Mouse (Mus musculus) heart, postnatal 25 days (tissue): ENCODE results near the gene Atxn7. TPM values are rescaled to one million over a fixed set of nuclear protein-coding genes. Genes with fewer than 3 reads are reported as not detected.
A peak's percentile ranks its signal among the peaks of the same experiment; 100 is the strongest.
"Not testable (repeated sequence)": the region's sequence is repeated elsewhere in the genome, so short reads cannot be mapped to it uniquely, and the experiment has no call there.

Experiments
- DNase-seq: peaks from one replicate; pipeline ENCODE4 v3.0.0; 2022; ENCODE audit warnings: low spot score
- intact Hi-C: fragments of 180-260 bp; cut with DNase I; formaldehyde crosslinking; loops from one replicate; pipeline ENCODE4 v1.15.1; 2025
- total RNA-seq, 2 experiments: library from RNA; stranded (reverse); gene quantifications; 2 replicates each; pipeline ENCODE4 v1.2.3; 2021

Gene Atxn7
- total RNA-seq, 2 experiments from 2014 or later = 14.7 to 19.0 TPM

DNA sequence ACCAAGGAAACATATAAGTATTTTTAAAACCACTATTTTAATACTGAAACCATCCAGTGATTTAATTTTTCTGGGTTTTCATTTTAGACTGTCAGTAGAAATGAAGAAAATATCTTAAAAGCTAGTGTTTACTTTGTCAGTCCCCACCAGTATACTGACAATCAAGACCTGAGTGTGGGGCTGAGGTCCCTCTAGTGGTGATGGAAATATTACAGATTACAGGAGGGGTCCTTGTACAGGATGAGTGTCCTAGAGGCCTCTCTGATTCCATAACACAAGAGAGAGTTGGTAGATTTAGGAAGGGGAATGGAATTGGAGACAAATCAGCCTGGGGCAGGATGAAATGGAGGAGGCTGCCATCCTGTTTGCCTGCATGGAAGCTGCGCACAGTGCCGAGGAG, 93.1 kb downstream of the Atxn7 start:
- intact Hi-C loops = no loop called here
- DNase-seq = no peak

DNA sequence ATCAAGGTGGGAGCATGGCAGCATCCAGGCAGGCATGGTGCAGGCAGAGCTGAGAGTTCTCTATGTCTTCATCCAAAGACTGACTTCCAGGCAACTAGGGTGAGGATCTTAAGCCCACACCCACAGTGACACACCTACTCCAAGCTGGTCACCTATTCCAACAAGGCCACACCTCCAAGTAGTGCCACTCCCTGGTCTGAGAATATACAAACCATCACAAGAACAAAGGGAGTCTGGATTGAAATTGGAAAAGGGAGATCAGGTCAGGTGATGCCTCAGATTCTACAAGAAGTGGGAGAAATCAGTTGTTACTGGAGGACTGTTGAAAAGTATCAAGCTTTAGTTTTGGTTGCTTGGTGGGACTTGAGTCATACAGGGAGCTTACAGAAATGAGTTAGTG, 98.4 kb downstream of the Atxn7 start:
- intact Hi-C loops = loop anchor here (5.0 kb wide), 1 partner anchor 38 kb away; no protein-coding TSS in a partner anchor
- DNase-seq = not testable (repeated sequence)

DNA sequence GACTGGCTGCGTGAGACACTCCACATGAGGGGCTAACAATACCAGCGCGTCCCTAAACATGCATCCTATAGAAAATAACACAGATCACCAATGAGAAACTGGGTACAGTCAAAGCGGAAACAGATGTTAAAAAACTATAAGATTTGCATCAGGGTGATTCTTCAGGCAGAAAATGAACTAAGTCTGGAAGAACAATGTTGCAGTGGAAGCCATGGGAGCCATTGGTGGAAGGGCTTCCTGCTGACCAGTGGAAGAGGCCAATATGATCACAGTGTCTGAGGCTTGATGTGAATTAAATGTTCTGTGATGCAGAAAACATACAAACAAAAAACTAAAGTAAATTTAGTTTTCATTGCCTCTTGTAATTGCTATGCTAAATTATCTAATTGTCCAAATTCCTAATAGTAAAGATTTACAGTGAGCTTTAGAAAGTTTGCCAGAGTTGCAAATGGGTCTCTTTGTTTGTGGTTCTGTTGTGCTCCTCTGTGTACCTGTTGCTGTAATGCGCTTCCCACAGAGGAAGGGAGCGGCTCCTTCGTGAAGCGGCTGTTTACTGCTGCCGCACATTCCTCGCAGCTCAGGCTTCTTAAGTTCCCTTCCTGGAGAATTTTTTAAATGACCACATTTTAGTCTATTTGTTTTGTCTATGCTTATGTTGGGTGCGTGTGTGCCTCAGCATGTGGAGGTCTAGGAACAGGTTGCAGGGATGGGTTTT, 101.4 kb downstream of the Atxn7 start:
- DNase-seq = no peak
- intact Hi-C loops = no loop called here

DNA sequence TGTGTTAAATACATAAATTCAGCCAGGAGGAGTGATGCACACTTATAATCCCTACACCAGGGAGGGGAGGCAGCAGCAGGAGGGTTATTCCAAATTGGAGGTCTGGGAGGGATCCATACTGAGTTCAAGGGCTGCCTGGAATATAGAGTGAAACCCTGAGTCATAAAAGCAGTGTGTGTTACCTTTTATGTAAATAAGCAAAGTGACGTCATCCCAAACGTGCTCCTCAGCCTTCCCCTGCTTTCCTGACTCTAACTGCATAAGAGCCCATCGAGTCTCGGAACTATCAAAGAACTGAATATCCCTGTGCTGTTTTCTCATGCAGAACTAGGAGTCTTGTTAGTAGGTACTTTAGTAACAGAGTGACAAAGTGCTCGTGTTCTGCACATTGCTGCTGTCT, 102.1 kb downstream of the Atxn7 start:
- intact Hi-C loops = no loop called here
- no peak for DNase-seq

DNA sequence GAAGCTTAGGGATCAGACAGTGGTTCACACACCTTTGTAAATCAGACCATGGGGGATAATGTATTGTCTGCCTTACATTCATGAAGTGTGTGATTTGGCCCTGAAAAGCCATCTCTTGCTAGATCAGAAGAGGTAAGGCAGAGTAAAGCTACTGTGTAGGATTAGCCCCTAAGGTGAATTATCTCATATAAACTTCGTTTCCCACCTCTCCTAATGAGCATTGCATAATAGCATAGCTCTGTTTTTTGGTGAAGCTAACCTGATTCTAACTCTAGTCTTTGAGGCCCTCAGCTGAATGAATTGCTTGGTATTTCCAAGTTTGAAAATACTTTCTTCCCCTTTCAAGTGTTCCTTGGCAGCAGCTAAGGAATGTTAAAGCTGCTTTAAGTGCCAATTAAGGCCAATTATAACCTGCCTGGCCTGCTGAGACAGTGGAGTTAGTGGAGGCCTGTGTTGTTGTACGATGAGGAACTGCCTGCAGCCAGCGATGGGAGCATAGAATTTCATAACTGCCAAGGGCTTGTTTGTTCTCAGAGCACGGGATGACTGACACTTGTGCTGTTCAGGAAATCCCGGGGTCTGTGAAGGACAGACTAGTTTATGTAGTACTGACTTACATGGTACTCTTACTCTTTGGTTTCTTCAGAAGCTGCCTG, 103.4 kb downstream of the Atxn7 start:
- no peak for DNase-seq
- intact Hi-C loops = no loop called here

DNA sequence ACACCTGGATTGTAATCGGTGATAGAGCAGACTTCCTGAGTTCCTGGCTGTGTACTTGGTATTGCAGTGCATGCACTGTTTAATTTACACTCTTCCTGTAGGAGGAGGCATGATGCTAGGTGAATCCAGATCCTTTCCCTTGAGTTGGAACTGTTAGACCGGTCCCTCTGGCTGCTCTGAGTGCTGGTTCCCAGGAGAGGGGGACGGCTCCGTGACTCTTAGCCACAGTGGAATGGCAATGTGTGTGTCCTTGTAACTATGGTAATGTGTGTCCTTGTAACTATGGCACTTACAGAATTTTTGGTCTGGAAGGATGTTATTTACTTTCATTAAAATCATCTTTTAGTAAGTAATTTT, 103.9 kb downstream of the Atxn7 start:
- DNase-seq = no peak

DNA sequence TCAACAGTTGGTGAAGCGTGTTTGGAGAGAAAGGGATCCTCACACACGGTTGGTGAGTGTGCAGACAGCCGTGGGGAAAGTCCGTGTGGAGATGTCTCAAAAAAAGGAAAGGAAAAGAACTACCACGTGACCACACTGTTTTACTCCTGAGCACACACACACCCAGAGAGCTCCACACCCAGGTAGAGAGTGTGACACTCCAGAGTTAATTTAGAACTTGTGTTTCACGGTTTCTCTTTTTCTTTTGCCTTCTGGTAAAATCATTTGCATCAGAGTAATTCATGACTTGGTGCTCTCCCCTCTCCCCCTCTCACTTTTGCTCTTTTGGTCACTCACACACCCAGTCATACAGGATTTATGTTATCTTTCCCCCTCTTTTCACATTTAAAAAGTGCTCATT, 105.0 kb downstream of the Atxn7 start:
- DNase-seq = no peak
- intact Hi-C loops = no loop called here

More for the DNA sequence above, 103.9 kb downstream of the Atxn7 start:
- intact Hi-C loops = no loop called here

DNA sequence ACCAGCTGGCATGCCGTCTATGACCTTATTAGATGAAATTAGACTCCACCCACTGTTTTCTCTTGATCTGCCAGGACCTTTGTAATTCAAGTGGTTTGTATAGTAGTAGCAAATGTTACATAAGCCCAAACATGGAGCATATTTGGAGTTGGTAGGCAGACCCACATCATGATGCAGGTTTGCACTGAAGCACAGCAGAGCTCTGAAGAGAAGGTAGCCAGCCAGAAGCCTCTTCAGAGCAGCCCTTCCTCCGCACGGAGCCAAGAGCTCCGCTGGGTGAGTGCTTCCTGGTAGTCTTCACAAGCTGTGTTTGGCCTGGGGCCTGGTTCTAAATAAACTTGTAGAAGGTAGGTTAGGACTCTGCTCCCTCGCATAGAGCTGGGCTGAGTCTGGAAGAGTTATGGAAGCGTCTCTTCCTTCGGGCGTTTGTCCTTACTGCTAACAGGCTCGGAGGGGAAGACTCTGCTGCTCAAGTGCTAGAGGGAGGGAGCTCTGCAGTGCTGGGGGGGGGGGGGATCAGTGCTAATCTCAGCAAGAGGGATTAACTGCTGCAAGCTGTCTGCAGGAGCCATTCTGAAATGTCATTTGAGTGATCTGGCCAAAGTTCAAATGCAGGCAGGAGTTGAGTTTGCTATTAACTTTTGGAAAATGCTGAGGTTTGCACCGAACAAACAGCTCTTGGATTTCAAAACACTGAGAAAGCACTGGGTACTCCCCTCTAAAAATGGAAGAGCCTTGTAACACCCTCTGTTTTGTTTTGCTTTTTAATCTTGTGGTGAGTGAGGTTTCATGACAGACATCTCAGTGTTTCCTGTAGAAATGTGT, 106.6 kb downstream of the Atxn7 start:
- no peak for DNase-seq
- intact Hi-C loops = no loop called here

DNA sequence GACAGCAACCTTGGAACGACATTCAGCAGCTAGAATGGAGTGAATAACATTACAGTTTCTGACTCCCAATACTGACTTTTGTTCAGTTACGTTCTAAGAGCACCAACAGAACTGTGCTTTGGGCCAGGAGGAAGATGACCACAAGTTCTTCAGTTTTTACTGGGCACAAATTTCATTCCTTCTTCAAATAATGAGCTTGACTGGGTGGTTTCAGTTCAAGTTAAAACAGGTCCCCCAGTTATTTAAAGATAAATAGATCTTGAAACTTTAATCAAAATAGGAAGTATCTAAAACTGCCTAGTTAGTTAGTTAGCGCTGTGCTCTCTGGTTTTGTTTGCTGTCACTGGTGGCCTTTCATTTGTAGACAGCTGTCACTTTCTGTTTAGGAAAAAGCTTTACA, 107.3 kb downstream of the Atxn7 start:
- intact Hi-C loops = no loop called here
- no peak for DNase-seq

DNA sequence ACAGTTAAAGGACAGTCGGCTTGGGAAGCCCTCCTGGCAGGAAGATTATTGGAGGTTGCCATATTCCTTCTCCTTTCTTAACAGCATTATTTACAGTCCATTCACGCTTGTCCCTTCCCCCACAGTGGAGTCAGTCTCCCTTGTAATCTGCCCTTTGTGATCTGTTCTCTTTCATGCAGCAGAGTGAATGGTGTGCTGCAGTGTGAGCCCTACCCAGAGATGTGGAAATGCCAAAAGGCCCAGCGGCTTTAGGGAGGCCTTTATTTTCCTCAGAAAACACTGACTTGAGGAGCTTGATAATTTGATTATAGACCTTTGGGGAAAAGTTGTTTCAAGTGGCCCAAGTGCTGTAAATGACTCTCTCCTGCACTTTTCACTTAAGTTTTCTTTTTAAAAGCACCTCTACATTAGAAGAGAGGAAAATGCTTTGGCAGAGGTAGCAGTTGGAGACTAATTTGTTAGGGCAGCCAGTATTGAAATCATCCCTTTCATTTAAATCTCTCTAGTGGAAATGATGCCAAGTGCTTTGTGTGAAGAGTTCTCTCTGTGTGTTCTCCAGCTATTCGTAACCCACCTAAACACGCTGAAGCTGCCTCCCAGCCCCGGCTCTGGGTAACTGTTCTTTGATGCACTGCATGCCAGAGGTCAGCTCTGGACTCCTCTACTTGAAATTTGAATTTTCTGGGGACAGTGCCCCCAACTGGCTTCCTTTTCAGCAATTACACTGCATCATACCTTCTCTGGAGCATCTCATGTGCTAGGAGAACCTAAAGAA, 109.5 kb downstream of the Atxn7 start:
- intact Hi-C loops = no loop called here
- DNase-seq = no peak

DNA sequence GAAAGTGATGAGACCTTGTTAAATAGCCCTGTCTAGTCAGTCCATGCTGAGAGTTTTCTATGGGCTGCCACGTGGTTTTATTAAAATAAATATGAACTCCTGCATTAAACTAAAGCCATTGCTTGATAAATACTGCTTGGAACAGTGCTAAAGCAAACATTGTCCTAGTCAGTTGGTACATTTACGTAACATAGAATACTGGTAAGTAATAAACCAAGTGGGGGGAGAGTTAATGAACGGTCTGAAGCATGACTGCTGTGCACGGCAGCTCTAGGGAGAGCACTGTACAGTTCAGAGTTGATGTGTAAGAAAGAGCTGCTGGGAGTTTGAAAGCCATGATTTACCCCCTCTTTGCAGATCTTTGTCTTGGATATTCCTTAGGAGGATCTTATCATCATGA, 110.2 kb downstream of the Atxn7 start:
- DNase-seq = no peak
- intact Hi-C loops = no loop called here

DNA sequence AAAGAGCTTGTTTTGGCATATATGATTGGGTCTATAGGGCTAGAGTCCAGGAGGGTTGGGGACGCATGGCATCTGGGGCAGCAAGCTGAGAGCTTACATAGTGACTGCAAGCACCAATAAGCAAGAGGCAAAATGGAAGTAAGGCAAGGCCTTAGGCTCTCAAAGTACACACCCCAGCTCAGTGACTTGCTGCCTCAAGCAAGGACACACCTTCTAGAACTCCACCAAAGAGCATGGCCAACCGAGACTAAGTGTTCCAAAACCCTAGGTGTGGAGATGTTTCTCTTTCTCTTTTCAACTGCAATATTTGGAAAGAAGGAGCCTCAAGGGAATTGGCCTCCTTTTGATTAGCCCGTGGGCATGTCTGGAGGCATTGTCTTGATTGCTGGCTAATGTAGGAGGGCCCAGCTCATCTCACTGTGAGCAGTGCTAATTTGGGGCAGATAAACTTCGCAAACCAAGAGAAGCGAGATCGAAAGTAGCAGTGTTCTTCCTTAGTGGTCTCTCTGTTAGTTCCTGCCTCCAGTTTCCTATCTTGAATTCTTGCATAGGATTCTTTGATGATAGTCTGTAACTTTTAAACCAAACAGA, 119.5 kb downstream of the Atxn7 start:
- intact Hi-C loops = no loop called here
- no peak for DNase-seq

DNA sequence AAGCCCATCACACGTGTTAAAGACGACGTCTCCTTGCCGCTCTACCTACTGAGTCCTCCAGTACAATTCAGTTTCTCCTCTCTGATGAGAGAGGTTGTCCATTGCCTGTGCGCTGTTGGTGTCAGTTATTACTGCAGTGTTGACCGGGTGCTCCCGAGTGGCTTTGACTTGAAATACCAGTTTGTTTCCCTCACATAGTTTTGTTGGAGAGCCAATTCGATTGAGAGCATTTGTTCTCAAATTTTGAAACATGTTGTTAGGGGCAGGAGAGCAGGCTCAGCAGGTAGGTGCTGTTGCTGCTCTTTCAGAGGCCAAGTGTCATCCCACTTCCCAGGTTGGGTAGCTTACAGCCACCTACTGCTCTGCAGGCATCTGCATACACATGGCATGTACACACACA, 122.6 kb downstream of the Atxn7 start:
- intact Hi-C loops = no loop called here

DNA sequence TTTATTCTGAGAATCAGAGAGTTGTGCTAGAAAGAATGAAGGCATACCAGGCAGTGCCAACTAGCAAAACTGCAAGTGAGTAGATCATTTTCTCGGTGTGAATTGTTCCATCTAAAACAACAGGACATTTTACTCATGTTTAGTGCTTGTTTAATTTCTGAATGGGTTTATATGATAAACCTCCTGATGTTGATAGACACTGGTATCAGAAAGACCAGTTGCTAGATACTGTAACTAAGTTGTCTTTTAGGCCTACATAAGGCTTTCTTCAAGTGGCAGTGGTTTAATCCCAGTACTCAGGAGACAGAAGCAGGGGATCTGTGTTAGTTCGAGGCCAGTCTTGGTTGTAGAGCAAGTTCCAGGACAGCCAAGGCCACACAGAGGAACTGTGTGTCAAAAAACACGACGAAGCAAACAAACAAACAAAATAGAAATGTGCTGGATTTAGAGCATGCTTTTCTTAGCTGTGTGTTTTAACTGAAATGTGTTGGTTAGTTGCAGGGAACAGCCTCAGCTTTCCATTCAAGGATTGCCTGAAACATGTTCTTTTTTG, 125.5 kb downstream of the Atxn7 start:
- no peak for DNase-seq
- intact Hi-C loops = no loop called here

More for the DNA sequence above, 122.6 kb downstream of the Atxn7 start:
- no peak for DNase-seq

DNA sequence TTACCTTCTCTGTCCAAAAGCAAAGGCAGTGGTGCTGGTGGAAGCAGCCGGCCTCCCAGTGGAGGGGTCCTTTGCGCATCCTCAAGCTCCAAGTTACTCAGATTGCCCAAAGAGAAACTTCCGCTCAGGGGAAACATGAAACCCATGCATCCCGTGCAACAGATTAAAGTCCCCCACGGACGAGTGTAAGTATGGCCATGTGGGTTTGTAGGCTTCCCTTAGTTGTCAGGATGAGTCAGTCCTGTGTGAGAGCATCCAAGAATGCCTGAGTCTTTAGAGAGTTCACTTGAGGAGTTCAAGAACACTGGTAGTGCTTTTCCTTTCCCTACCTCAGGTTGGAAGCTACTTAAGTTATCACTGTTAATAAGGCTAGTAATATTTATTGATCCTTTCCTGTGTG, 126.1 kb downstream of the Atxn7 start:
- no peak for DNase-seq
- intact Hi-C loops = no loop called here

DNA sequence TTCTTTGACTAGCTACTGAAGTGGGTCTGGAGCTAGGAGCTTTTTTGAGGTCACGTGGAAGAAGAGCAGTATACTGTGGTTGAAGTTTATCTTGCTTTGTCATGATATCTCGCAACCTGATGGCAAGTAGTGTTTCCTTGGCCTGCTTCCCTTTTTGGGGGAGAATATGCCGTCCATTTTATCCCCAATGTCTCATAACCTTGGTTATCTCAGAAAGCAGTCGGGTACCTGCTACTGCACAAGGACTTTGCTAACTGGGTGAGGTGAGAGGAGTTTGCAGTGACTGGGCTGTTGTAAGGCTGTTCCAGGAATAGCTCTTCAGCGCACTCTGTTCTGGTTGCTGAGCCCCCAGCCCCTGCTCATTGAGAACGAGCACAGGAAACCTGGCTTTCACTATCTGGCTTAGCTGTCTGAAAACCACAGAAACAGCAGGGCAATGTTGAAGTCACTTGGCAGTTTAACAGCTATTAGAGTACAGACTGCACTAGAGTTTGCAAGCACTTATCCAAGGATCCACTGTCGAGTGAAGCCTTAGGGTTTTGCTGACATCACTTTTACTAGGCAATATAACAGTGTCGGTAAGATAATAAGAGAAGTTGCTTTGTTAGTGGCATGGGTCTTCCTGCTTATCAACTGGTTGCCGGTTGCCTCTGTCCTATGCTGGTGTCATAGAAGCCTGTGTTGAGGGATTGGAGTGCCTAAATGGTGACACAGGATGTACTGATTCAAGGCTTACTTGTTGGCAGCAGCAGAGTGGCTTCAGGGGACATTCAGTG, 127.0 kb downstream of the Atxn7 start:
- intact Hi-C loops = no loop called here
- no peak for DNase-seq

DNA sequence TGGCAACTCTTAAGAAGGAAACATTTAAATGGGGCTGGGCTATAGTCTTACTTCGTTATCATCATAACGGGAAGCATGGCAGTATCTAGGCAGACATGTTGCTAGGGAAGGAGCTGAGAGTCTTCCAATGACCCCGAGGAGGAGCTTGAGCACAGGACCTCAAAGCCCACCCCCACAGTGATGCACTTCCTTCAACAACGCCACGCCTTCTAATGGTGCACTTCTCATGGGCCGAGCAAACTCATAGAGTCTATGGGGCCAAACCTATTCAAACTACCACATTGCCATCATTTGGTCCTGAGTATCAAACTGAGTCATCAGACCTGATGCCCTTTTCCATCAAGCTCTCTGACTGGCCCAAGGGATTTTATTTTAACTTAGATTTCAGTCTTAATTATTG, 129.3 kb downstream of the Atxn7 start:
- intact Hi-C loops = no loop called here
- no peak for DNase-seq

DNA sequence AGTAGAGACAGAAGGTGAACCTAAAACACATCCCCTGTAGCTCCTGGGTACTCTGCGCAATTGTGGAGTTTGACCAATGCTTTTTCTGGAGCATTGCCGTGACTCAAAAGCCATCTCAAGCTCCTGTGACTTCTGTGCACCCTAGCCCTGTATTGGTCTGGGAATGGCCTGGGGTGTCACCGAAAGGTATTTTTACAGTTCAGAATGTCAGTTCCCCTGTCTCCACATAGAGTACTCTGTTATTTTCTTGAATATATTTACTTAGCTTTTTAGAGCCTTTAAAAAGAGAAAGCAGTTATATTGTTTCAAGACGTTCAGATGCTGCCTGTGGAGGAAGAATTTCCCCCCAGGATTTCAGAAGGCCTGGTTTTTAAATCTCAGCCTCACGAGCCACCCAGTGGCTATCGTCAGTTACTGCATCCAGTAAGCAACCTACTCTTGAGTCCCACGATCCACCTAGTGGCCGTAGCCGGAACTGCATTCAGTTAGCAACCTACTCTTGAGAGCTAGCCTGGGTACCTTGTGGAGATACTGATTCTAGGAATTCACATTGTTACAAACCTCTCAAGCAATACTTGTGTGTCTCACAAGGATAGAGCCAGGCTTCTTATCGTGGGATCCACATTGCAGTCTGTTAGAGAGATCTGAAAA, 137.2 kb downstream of the Atxn7 start:
- intact Hi-C loops = loop anchor here (2.0 to 5.0 kb wide), 2 partner anchors 41 to 86 kb away; no protein-coding TSS in a partner anchor
- peak; percentile 56 for DNase-seq
